Mouse (Mus musculus): Measurements from ENCODE around the gene Uvrag.

Gene Uvrag

DNA sequence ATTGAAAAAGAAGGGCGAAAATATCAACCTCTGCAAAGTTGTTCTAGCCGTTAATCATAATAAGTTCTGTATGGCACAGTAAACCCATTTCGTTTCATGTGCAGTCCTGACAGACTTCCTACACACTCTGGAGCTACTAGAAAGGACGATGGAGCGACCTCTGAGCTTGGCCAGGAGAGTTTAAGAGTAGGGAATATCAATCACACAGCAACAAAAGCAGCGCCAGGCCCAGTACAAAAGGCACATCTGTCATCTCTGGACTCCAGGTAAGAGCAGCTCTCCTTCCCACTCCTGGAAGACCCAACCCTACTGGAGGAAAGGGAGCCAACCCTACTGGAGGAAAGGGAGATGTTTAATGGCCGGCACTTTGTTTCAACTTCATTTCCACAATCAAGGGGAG is 43.2 kb downstream of the Uvrag start:
- DNase-seq (ENCODE audit: low read depth, low spot score): no peak

DNA sequence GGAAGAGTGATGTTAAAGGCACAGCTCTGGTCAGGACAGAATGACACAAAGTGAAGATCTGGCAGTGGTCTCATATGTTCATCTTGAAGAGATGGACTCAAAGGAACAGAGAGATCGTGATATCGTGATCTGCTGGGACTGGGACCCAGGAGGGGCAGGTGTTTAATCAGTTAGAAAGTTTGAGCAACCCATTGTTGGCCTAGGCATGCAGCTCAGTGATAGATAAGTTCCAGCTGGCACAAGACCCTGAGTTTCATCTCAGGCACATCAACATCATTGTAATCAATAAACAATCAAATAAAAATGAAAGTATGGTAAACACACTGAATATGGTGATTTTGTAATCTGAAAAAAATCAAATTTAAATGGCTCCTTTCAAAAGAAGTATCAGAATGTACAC is 43.8 kb downstream of the Uvrag start:
- DNase-seq (ENCODE audit: low read depth, low spot score): no peak

DNA sequence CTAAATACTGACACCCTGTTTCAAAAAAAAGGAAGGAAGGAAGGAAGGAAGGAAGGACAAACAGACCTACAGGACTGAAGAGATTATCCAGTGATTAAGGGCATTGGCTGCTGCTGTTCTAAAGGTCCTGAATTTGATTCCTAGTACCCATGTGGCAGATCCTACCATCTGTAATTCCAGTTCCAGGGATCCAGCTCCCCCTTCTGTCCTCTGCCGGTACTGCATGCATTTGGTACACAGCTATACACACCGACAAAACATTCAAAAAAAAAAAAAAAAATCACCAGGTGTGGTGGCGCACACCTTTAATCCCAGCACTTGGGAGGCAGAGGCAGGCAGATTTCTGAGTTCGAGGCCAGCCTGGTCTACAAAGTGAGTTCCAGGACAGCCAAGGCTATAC is 45.8 kb downstream of the Uvrag start:
- DNase-seq (ENCODE audit: low read depth, low spot score): peak; percentile 13

DNA sequence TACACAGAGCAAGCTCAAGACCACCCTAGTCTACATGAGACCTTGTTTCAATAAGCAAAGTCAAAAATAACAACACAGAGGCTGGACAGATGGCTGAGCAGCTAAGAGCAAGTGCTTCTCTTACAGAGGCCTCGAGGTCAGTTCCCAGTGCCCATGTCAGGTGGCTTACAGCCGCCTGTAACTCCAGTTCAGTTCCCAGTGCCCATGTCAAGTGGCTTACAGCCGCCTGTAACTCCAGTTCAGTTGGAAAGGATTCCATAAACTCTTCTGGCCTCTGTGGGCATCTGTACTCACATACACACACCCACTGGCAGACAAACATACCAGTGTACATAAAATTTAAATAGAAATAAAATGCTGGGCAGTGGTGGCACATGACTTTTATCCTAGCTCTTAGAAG is 46.6 kb downstream of the Uvrag start:
- DNase-seq (ENCODE audit: low read depth, low spot score): no peak

DNA sequence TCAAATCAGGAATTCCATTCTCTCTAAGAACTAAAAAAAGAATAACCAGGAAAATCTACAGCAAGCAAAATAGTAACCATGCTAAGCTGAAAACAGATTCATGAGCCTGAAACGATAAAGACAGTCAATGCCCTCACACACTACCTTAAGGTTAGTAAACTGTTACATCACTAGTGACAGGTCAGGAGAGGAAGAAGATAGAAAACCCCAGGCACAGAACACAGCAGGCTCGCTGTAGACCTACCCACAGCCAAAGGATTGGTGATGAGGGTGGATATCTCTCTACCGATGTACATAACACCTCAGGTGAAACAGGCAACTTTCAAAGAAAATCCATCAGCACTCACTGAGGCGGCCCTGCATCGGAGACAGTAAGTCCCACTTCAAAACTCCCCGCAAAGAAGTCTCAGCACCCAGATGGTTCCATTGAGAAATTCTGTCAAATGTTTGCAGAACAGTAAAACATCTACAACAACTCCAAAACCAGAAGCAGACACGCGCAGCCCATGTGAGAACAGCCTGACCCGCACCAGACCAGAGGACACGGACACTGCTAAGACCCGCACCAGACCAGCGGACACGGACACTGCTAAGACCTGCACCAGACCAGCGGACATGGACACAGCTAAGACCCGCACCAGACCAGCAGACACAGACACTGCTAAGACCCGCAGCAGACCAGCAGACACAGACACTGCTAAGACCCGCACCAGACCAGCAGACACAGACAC is 48.9 kb downstream of the Uvrag start:
- no peak for DNase-seq (ENCODE audit: low read depth, low spot score)

DNA sequence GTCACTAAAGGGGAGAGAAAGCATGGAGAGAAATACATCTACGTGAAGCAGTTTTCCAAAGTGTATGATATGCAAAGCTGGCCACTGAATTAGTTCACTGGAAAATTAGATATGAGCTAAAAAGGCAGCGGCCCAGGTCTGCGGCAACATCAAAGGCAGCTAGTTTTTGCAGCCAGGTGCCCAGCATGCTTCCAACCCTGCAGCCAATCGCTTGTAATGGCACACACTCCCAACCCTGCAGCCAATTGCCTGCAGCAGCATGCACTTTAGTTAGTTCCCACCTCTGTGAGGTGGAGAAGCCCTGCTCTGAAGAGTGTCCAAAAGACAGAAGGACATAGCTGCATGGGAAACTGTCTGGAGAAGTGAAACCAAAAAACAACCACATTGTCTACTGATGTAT is 51.2 kb downstream of the Uvrag start:
- no peak for DNase-seq (ENCODE audit: low read depth, low spot score)

DNA sequence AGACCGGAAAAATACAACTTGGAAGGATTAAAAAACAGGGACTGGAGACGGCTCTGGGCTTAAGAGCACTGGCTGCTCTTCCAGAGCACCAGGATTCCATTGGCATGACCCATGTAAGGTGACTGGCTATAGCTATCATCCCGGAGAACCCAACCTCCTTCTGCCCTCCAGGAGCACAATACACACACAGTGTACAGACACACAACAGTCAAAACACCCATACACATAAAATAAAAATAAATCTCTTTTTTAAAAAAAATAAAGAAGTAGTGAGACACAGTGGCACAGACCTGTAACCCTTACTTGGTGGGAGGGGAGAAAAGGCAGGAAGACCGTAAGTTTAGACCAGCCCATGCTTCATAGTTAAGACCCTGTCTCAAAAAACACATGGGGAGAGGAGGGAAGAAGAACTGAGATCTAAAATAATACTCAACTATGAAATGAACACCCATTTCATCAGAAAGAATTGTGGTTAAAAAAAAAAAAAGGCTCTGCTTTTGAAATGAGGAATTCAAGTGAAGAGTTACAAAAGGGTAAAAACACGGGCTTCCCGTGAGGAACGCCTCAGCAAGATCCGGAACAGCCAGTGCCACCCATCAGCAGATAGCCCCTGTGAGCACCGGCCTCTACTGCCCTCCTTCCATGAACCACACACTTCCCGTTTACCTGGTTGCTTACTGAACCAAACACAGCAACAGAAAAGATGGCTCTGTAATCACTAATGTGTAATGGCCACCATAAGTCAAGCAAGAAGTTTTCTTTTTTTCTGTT is 52.2 kb downstream of the Uvrag start:
- no peak for DNase-seq (ENCODE audit: low read depth, low spot score)

DNA sequence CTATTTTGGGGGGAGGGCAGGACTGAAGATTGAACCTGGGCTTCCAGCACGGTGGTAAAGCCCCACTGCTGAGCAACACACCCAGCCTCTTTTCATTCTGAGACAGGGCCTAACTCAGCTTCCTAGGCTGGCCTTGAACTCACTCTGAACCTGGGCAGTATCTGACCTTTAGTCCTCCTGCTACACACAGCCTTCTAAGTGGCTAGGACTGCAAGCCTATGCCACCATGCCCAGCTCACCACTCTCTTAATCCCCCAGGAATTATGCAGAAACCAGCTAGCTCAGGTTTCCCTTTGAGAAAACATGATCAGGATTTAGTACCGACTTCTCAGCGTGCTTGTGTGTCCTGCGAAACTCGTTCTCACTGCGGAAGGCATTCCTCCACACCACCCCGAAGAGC is 53.4 kb downstream of the Uvrag start:
- no peak for DNase-seq (ENCODE audit: low read depth, low spot score)

DNA sequence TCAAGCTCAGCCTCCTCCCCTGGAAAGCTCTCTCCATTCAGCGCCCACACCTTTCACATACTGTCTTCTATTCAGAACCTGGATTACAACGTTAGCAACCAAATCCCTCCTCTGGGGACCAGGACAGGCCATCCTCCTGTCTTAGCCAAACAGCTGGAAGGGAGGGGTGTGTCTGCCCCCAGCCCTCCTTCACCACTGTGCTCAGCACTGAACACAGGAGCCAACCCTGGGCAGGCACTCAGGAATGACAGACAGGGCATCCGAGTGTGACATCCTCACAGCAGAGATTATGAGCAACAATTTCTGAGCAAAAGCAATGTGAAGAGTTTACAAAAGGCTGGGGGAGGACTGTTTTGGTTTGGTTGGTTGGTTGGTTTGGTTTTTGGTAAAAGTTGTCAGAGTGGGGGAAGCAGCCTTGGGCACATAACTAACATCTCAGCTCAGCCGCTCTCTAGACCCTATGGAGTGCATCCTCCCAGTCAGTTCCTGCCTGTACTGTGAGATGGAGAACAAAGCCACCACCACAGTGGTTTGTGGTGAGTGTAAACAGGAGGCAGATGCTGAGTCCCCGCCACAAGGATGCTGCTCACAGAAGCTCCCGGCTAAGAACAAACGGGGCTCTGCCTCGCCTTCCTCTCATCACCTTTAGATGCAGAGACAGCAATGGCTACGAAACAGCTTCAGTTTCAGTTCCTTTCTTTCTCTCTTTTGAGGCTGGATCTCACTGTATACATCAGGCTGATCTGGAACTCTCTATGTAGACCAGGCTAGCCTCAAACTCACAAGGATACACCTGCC is 54.1 kb downstream of the Uvrag start:
- no peak for DNase-seq (ENCODE audit: low read depth, low spot score)

DNA sequence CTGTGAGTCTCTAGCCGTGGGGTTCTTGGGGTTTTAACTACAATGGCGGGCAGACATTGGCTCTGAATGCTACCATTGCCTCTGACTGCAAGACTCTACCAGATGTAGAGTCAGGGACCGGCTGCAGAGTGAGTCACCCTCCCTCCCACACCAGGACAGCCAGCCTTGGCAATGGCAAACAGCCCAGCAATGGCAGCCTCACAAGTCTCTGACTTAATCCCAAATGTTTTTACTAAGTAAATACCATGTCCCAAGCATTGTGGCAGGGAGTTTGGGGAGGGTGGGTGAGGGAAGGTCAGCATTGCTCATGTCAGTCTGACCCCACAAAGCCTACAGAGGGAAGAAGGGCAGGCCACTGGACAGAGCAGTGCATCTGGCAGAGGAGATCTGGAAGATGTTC is 55.7 kb downstream of the Uvrag start:
- no peak for DNase-seq (ENCODE audit: low read depth, low spot score)

DNA sequence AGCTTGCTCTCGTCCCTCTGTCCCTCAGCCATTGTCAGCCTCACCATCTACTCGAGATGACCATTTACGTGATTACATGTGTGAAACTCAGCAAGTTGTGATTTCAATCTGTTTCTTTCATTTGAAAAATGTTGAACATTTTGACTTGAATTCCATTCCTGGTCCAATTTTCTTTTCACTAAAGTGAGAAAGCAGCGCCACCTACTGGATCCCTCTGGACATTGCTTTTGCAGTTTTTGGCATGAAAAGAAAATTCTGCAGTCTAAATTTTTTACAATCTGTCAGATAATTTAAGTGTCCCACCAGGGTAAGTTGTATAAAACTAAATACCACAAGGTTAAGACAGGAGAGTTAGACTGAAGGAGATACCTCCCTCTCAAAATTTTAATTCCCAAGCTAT is 61.4 kb downstream of the Uvrag start:
- peak; percentile 49 for DNase-seq (ENCODE audit: low read depth, low spot score)

DNA sequence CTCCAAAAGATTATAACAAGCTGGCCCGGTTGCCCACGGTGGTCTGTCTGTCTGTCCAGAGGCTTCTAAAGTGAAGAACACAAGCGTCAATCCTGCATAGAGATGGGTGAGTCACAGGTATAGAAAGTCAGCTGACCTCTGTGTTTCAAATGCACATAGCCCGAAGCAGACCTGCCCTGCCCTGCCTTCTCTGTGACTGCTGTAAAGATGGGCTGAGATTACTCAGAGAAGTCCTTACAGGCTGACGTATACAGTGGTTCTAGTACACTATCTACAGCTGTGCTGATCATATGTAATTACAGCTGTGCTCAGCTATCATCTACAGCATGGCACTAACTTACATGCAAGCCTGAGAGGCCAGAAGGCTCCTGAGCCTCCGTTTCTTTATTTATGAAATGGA is 62.1 kb downstream of the Uvrag start:
- no peak for DNase-seq (ENCODE audit: low read depth, low spot score)

DNA sequence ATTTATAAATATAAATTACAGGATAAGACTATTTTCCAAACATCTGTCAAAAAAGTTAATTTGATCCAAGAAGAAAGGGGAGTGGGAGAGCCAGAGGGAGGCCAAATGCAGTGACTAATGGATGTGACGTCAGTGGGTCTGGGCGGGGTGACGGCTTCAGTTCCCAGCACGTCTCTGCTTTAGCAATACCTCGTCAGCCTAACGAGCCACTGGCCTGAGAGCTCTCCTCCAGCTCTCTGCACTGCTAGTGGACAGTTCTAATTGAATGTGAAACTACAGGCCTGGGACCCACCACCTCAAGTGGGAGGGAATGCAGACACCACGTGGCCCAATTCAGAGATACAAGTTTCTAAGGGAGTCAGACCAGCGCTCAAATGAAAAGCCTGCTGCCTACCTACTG is 63.7 kb downstream of the Uvrag start:
- no peak for DNase-seq (ENCODE audit: low read depth, low spot score)

DNA sequence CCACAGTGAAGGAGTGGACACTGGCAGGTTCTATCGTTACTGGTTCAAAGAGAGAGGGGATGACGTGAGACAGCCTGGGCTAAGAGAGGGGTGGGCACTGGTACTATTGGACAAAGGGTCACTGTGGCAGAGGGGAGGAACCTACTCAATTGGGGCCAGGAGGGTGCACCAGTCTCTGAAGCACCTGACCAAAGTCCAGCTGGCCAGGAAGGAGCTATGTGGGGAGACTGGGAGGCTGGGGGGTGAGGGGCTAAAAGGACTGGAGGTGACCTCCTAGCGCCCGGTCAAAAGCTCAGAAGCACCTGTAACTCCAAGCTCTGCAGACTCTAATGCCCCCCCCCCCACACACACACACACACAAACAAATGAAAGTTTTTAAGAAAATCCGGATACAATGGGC is 65.8 kb downstream of the Uvrag start:
- DNase-seq (ENCODE audit: low read depth, low spot score): no peak

DNA sequence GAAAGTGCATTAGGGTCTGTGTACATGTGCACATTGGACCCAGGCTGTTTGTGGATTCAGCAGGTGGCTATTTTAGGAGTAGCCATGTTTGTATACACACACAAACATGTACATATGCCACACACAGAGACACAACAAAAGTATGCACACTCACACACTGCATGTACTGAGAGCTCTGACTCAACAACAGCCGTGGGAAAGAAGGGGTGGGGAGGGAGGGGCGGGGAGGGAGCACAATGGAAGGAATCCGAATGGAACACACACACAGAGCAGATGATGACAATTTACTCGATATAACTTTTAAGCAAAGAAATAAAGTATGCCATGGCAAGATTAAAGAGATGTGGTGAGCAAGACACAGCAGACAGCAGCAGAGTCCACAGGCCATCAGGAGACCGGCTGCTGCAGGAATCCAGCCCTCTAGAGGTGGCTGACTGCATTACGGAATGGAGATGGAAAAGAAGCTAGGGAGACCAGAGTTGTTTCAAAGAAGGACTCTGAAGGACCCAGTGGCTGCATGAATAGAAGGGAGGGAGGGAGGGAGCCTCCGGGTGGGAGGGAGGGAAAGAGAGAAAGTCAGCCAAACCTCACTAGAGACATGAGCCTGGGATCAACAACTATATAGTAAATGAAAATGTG is 67.1 kb downstream of the Uvrag start:
- DNase-seq (ENCODE audit: low read depth, low spot score): peak; percentile 32

DNA sequence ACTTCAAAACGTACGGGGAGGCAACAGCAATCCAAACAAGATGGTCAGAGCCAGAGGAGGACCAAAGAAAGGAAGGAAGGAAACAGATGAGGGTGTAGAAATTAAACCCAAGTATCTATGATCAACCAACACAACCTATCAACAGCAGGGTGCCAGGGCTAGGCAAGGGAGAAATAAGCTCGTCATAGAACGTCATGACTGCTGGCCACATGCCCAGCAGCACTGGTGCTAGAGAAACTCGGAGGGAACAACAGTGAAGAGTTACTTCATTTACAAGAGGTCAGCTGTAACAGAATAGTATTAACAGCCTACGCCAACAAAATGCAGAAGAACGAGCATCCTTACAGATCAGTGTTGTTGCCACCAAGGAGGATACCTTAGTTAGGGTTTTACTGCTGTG is 73.2 kb downstream of the Uvrag start:
- no peak for DNase-seq (ENCODE audit: low read depth, low spot score)

DNA sequence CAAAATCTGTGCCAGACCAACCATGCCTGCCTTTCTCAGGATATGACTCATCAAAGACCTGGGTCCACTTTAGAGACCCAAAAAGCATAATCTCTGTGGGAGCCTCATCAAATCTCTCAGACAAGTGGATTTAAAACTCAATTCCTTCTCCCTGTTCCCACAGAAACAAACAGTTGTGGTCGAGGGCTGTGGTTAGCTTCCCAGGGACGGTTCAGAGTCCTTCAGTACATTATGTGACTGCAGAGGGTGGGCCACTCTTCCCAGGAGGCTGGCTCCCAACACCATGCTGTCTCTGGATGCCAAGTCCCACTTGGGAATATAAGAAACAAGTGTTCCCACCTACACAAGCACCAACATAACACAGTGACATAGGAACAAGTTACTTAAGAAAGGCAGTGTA is 75.0 kb downstream of the Uvrag start:
- no peak for DNase-seq (ENCODE audit: low read depth, low spot score)

DNA sequence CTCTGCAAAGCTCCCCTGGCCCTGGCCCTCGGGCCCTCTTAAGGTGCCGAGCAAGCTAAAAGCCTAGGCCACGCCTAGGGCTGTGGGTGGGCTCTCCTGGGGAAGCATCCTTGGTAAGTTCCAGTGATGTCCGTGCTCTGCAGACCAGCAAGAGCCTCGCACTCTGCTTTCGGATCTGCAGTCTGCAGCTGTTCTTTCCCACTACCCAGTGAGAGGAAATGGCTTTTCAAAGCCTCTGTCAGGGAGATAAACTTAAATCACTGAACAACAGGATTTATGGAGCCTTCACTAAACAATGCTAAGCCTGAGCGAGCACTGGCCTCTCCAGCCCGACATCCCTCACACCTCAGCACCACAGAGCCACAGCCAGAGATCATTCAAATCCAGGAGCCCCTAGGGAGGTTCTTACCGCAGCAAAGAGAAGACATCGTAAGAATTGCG is 75.5 kb downstream of the Uvrag start:
- DNase-seq (ENCODE audit: low read depth, low spot score): no peak

DNA sequence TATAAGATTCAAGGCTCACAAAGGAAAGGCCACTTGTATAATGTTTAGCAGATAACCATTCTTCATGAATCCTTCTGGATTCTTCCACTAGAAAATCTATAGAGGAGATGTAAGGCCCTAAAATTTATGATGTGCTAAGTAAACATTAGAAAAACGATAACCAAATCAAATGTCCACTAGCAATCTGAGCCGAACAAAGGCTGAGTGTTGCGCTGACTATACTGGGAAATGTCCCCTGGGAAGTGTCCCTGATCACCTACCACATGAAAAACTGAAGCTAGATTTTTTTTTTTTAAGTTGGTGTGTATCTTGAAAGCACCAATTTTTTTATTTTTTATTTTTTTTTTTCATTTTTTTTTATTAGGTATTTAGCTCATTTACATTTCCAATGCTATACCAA is 76.1 kb downstream of the Uvrag start:
- DNase-seq (ENCODE audit: low read depth, low spot score): no peak

DNA sequence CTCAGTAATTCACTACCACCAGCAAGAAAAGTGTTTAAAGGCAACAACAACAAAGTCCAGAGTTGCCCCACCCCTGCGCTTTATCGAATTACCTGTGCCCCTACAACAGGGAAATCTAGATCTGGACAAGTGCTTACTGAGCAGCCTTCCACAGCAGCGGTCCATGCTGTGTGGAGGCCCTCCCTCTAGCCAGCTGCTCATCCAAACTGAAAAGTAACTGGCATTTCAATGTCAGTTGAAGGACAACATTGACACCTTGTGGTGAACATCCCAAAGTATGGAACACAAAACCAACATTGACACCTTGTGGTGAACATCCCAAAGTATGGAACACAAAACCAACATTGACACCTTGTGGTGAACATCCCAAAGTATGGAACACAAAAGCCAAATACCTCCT is 78.7 kb downstream of the Uvrag start:
- peak; percentile 20 for DNase-seq (ENCODE audit: low read depth, low spot score)

DNA sequence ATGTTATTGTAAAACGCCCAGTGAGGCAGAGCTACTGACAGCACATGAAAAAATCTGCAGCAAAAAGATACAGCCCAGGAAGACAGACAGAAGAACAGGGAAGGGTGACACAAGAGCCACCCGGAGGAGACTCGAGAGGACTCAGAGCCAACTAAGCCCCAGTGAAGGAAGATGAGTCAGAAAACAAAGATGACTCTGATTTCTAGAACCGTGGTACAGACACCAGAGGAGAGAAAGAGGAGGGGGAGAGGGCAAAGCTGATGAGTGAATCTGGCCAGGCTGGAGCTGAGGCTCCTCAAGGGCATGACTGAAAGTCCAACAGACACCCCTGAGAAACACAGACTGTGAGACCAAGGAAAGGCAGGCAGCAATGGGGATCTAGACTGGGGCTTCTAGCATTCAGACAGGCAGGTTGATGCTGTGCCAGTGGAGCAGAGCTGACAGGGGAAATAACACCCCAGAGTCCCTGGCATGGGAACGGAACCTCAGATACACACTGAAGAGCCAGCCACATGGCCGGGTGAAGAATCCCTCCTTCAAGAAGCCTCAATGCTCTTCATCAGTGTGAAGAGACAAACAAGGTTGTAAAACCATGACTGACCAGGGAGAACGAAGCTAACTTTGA is 79.8 kb downstream of the Uvrag start:
- DNase-seq (ENCODE audit: low read depth, low spot score): no peak

DNA sequence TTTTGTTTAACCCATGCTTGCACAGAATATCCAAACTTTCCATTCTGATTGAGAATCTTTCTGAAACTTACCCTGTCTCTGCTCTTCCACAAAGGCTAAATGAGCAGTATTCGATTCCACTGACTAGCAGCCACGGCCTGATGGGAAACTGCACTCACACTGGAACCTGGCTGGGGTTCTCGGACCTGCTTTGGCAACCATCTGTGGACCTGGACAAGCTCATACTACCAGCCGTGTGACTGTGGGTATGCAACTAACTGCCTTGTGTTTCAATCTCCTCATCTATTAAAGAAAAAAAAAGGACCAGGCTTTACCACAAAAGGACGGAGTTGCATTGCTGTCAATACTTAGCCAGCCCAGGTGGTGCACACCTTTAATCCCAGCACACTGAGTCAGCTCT is 80.5 kb downstream of the Uvrag start:
- DNase-seq (ENCODE audit: low read depth, low spot score): no peak
